Mouse (Mus musculus) ES-E14 (cell line): Measurements from ENCODE around the gene Ano6.

Experiments
- CHD2 ChIP-seq: IDR thresholded peaks from 2 replicates; pipeline ENCODE4 v1.6.1; 2014; ENCODE audit warnings: mild to moderate bottlenecking, low read depth, low read length, inconsistent platforms
- HCFC1 ChIP-seq: IDR thresholded peaks from 2 replicates; pipeline ENCODE4 v1.6.1; 2012; ENCODE audit warnings: low read length, inconsistent platforms, borderline replicate concordance; ENCODE audit not compliant: insufficient read depth
- MAFK ChIP-seq: IDR thresholded peaks from 2 replicates; pipeline ENCODE4 v1.6.1; 2014; ENCODE audit warnings: mild to moderate bottlenecking, low read depth, low read length, inconsistent platforms; ENCODE audit not compliant: insufficient read depth
- ZC3H11A ChIP-seq: IDR thresholded peaks from 2 replicates; pipeline ENCODE4 v1.6.1; 2012; ENCODE audit warnings: low read depth, mild to moderate bottlenecking, inconsistent platforms, low read length, borderline replicate concordance

DNA sequence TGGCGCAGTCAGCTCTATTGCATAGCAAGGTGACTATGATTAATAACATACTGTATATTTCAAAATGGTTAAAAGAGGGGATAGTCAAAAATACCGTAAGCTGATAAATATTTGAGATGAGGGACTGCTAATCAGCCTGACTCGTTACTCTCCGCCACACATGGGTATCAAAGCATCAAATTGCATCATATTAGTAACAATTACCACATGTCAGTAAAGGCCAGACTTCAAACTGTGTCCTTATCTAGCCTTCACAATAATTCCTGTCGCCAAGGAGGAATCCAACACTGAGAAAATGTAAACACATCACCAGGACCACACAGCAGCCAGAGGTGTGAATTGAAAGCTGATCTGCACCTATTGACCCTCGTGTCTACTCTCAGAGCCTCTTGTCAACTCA is 30.8 kb upstream of the Ano6 start:
- no peak for TF ChIP-seq MAFK
- no peak for TF ChIP-seq CHD2
- no peak for TF ChIP-seq HCFC1
- no peak for TF ChIP-seq ZC3H11A
